Mouse (Mus musculus): ENCODE measurements at regions not wholly inside any gene's neighbourhood (a gene's known extent, or its start where the extent isn't known, plus 50 kb on each side); places are given as distances from the start of the nearest gene placed in this dataset.

- Histone ChIP-seq H3K4me2 (replicated peaks; ENCODE audit: low read depth, low read length) (no peak overlapping the region), H3K36me3 (ENCODE audit: control insufficient read depth, insufficient read depth, low read length) (no peaks in the 10 kb centered on the region), H3K27ac (ENCODE audit: low read depth, low read length) (no peak overlapping the region), H3K9me3 (ENCODE audit: control insufficient read depth, low read length) (no peaks in the 10 kb centered on the region), H3K9ac (ENCODE audit: low read depth, low read length) (no peak overlapping the region), H3K4me1 (replicated peaks; ENCODE audit: control insufficient read depth, insufficient read depth, low read length) (no peaks in the 10 kb centered on the region), H3K4me3 (ENCODE audit: low read depth, low read length) (no peak overlapping the region), H3K27me3 (ENCODE audit: control insufficient read depth, insufficient read depth, low read length) (no peaks in the 10 kb centered on the region)
- WGBS, result 92% methylated on average over 3 of the region's 3 CpGs
- ATAC-seq (ENCODE audit: low FRiP score), result no peak
- DNase-seq (ENCODE audit: low spot score), result no peak
Observed at GRCm38 (mm10) chr13:56021716-56022115, 114.4 kb downstream of the H2afy start.

GRCm38 (mm10) chr13:56014006-56014405 is 122.2 kb downstream of the H2afy start:
- Histone ChIP-seq H3K4me1 (replicated peaks; ENCODE audit: control insufficient read depth, insufficient read depth, low read length) (no peaks in the 10 kb centered on the region), H3K4me2 (replicated peaks; ENCODE audit: low read depth, low read length) (no peak overlapping the region), H3K4me3 (ENCODE audit: low read depth, low read length) (no peak overlapping the region), H3K27ac (ENCODE audit: low read depth, low read length) (no peak overlapping the region), H3K9me3 (ENCODE audit: control insufficient read depth, low read length) (no peaks in the 10 kb centered on the region), H3K9ac (ENCODE audit: low read depth, low read length) (no peak overlapping the region), H3K36me3 (ENCODE audit: control insufficient read depth, insufficient read depth, low read length) (no peaks in the 10 kb centered on the region), H3K27me3 (ENCODE audit: control insufficient read depth, insufficient read depth, low read length) (no peaks in the 10 kb centered on the region)
- DNase-seq (ENCODE audit: low spot score), result no peak
- ATAC-seq (ENCODE audit: low FRiP score), result no peak

- Histone ChIP-seq H3K4me2 (replicated peaks; ENCODE audit: low read depth, low read length) (no peak overlapping the region), H3K4me1 (replicated peaks; ENCODE audit: control insufficient read depth, insufficient read depth, low read length) (no peaks in the 10 kb centered on the region), H3K9ac (ENCODE audit: low read depth, low read length) (no peak overlapping the region), H3K27me3 (ENCODE audit: control insufficient read depth, insufficient read depth, low read length) (0 out of 2 replicates have a peak, but pooled peaks cover 2% of the 10 kb centered on the region), H3K27ac (ENCODE audit: low read depth, low read length) (no peak overlapping the region), H3K4me3 (ENCODE audit: low read depth, low read length) (no peak overlapping the region), H3K36me3 (ENCODE audit: control insufficient read depth, insufficient read depth, low read length) (no peaks in the 10 kb centered on the region), H3K9me3 (ENCODE audit: control insufficient read depth, low read length) (no peaks in the 10 kb centered on the region)
- DNase-seq (ENCODE audit: low spot score), result peak; percentile 31
- ATAC-seq (ENCODE audit: low FRiP score), result no peak
- 51% methylated on average over 6 of the region's 6 CpGs for WGBS
Observed at GRCm38 (mm10) chr13:56010416-56010815, 125.7 kb downstream of the H2afy start.

GRCm38 (mm10) chr13:56006827-56007226 is 129.3 kb downstream of the H2afy start:
- 83% methylated on average over 2 of the region's 2 CpGs for WGBS
- no peaks in the 10 kb centered on the region for H3K36me3 ChIP-seq (ENCODE audit: control insufficient read depth, insufficient read depth, low read length)
- no peak overlapping the region for H3K4me3 ChIP-seq (ENCODE audit: low read depth, low read length)
- no peaks in the 10 kb centered on the region for H3K4me1 ChIP-seq (replicated peaks; ENCODE audit: control insufficient read depth, insufficient read depth, low read length)
- ATAC-seq (ENCODE audit: low FRiP score) (no peak), DNase-seq (ENCODE audit: low spot score) (no peak)
- 0 out of 2 replicates have a peak, but pooled peaks cover 2% of the 10 kb centered on the region for H3K27me3 ChIP-seq (ENCODE audit: control insufficient read depth, insufficient read depth, low read length)
- H3K9me3 ChIP-seq (ENCODE audit: control insufficient read depth, low read length), result no peaks in the 10 kb centered on the region
- H3K27ac ChIP-seq (ENCODE audit: low read depth, low read length), result no peak overlapping the region
- H3K4me2 ChIP-seq (replicated peaks; ENCODE audit: low read depth, low read length), result no peak overlapping the region
- H3K9ac ChIP-seq (ENCODE audit: low read depth, low read length), result no peak overlapping the region

DNA sequence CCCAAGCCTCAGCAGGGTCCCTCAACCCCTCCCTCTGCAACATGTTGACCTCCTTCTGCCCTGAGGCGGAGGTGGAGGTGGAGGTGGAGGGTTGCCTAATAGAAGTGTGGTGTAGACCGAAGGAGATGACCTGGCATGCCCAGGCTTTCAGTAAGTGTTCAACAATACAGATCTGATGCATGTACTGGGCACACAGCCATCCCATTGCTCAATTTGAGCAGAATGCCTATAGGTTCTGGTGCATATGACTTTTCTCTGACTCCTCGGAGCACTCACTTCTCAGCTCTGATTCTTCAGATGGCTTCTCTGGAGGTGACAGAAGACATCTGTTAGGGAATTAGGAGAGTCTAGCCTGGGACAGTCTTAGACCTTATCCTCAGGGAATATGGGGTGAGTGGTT is 130.4 kb downstream of the H2afy start:
- DNase-seq (ENCODE audit: low spot score), result no peak
- H3K4me2 ChIP-seq (replicated peaks; ENCODE audit: low read depth, low read length), result no peak overlapping the region
- 81% methylated on average over 3 of the region's 3 CpGs for WGBS

DNA sequence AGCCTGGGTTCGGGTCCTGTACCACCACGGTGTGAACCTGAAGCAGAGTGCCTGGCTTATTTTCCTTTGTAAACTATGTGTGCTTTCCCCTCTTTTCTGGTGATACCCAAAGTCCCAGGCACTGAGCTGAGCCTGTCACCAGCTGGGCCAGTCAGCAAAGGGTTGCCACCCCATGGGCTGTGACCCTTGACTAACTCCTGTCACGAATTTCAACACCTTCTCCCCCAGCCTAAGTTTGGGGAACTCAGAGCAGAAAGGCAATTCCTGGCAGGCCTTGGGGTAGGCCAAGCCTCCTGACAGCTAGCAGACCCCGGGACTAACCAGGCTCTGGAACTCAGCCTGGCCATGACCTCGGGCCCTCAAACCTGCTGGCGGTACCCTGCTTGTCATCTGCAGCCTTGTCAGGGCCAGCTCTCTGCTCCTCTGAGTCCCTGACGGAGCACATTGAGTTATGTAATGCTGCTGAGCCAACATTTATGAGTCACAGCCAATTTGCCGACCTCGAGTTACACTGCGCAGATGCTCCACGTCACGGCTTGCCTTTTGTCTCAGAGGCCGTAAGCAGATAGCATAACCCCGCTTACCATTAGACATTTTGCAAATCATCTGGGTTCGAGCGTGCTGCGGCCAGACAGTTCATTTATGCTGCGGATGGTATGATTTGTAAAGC is 132.3 kb downstream of the H2afy start:
- Histone ChIP-seq H3K27ac (ENCODE audit: low read depth, low read length) (no peak overlapping the region), H3K4me2 (replicated peaks; ENCODE audit: low read depth, low read length) (no peak overlapping the region), H3K4me3 (ENCODE audit: low read depth, low read length) (no peak overlapping the region), H3K9me3 (ENCODE audit: control insufficient read depth, low read length) (no peaks in the 10 kb centered on the region), H3K27me3 (ENCODE audit: control insufficient read depth, insufficient read depth, low read length) (0 out of 2 replicates have a peak, but pooled peaks cover 2% of the 10 kb centered on the region), H3K9ac (ENCODE audit: low read depth, low read length) (no peak overlapping the region), H3K4me1 (replicated peaks; ENCODE audit: control insufficient read depth, insufficient read depth, low read length) (no peaks in the 10 kb centered on the region), H3K36me3 (ENCODE audit: control insufficient read depth, insufficient read depth, low read length) (no peaks in the 10 kb centered on the region)
- no peak for ATAC-seq (ENCODE audit: low FRiP score)
- WGBS, result 73% methylated on average over 18 of the region's 18 CpGs
- DNase-seq (ENCODE audit: low spot score), result no peak

More for the DNA sequence above, 130.4 kb downstream of the H2afy start:
- H3K9me3 ChIP-seq (ENCODE audit: control insufficient read depth, low read length), result no peaks in the 10 kb centered on the region
- H3K4me1 ChIP-seq (replicated peaks; ENCODE audit: control insufficient read depth, insufficient read depth, low read length), result no peaks in the 10 kb centered on the region
- H3K9ac ChIP-seq (ENCODE audit: low read depth, low read length), result no peak overlapping the region
- no peak overlapping the region for H3K4me3 ChIP-seq (ENCODE audit: low read depth, low read length)
- no peak overlapping the region for H3K27ac ChIP-seq (ENCODE audit: low read depth, low read length)
- 0 out of 2 replicates have a peak, but pooled peaks cover 2% of the 10 kb centered on the region for H3K27me3 ChIP-seq (ENCODE audit: control insufficient read depth, insufficient read depth, low read length)
- no peaks in the 10 kb centered on the region for H3K36me3 ChIP-seq (ENCODE audit: control insufficient read depth, insufficient read depth, low read length)
- no peak for ATAC-seq (ENCODE audit: low FRiP score)

DNA sequence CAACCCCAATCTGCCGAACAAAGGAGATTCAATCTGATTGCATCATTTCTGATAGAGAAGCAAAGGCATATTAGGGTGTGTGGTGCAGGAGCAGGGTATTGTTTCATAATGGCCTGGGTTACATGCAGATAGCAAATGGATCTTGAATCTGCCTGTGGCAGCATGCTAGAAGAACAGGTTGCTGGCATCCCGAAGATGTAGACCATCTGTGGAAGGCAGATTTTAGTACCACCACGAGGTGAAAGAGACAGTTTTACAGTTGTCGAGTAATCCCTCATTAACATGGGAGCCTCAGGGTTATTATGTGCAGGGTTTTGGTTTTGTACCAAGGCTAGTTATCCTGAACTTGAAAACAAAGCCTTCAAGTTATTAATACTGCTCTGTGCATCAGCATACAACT is 140.9 kb downstream of the H2afy start:
- 0 out of 2 replicates have a peak, but pooled peaks cover 2% of the 10 kb centered on the region for H3K27me3 ChIP-seq (ENCODE audit: control insufficient read depth, insufficient read depth, low read length)
- H3K36me3 ChIP-seq (ENCODE audit: control insufficient read depth, insufficient read depth, low read length), result no peaks in the 10 kb centered on the region
- H3K9me3 ChIP-seq (ENCODE audit: control insufficient read depth, low read length), result no peaks in the 10 kb centered on the region
- no peaks in the 10 kb centered on the region for H3K4me1 ChIP-seq (replicated peaks; ENCODE audit: control insufficient read depth, insufficient read depth, low read length)
- DNase-seq (ENCODE audit: low spot score), result no peak
- H3K4me2 ChIP-seq (replicated peaks; ENCODE audit: low read depth, low read length), result no peak overlapping the region
- H3K27ac ChIP-seq (ENCODE audit: low read depth, low read length), result no peak overlapping the region
- no peak overlapping the region for H3K4me3 ChIP-seq (ENCODE audit: low read depth, low read length)
- ATAC-seq (ENCODE audit: low FRiP score), result no peak
- H3K9ac ChIP-seq (ENCODE audit: low read depth, low read length), result no peak overlapping the region
- 86% methylated on average over 4 of the region's 4 CpGs for WGBS

GRCm38 (mm10) chr13:55994460-55994859 is 141.7 kb downstream of the H2afy start:
- ATAC-seq (ENCODE audit: low FRiP score) (no peak), DNase-seq (ENCODE audit: low spot score) (no peak)
- Histone ChIP-seq H3K4me2 (replicated peaks; ENCODE audit: low read depth, low read length) (no peak overlapping the region), H3K27ac (ENCODE audit: low read depth, low read length) (no peak overlapping the region), H3K9ac (ENCODE audit: low read depth, low read length) (no peak overlapping the region), H3K4me3 (ENCODE audit: low read depth, low read length) (no peak overlapping the region), H3K36me3 (ENCODE audit: control insufficient read depth, insufficient read depth, low read length) (no peaks in the 10 kb centered on the region), H3K9me3 (ENCODE audit: control insufficient read depth, low read length) (no peaks in the 10 kb centered on the region), H3K4me1 (replicated peaks; ENCODE audit: control insufficient read depth, insufficient read depth, low read length) (no peaks in the 10 kb centered on the region), H3K27me3 (ENCODE audit: control insufficient read depth, insufficient read depth, low read length) (0 out of 2 replicates have a peak, but pooled peaks cover 2% of the 10 kb centered on the region)
- WGBS, result 84% methylated on average over 2 of the region's 2 CpGs

- no peak overlapping the region for H3K27ac ChIP-seq (ENCODE audit: low read depth, low read length)
- DNase-seq (ENCODE audit: low spot score), result no peak
- ATAC-seq (ENCODE audit: low FRiP score), result no peak
- no peak overlapping the region for H3K4me3 ChIP-seq (ENCODE audit: low read depth, low read length)
- H3K4me1 ChIP-seq (replicated peaks; ENCODE audit: control insufficient read depth, insufficient read depth, low read length), result no peaks in the 10 kb centered on the region
- H3K27me3 ChIP-seq (ENCODE audit: control insufficient read depth, insufficient read depth, low read length), result 0 out of 2 replicates have a peak, but pooled peaks cover 2% of the 10 kb centered on the region
- no peak overlapping the region for H3K9ac ChIP-seq (ENCODE audit: low read depth, low read length)
- no peaks in the 10 kb centered on the region for H3K36me3 ChIP-seq (ENCODE audit: control insufficient read depth, insufficient read depth, low read length)
- H3K9me3 ChIP-seq (ENCODE audit: control insufficient read depth, low read length), result no peaks in the 10 kb centered on the region
- H3K4me2 ChIP-seq (replicated peaks; ENCODE audit: low read depth, low read length), result no peak overlapping the region
- WGBS, result 94% methylated on average over 9 of the region's 9 CpGs
Observed at GRCm38 (mm10) chr13:55992699-55993098, 143.5 kb downstream of the H2afy start.
